Mouse (Mus musculus): ENCODE results near the gene Hhat. TPM values are rescaled to one million over a fixed set of nuclear protein-coding genes. Genes with fewer than 3 reads are reported as not detected.

Hhat gene
- total and polyA plus RNA-seq, 3 experiments = 1.6 to 2.8 (median 2.1) TPM

DNA sequence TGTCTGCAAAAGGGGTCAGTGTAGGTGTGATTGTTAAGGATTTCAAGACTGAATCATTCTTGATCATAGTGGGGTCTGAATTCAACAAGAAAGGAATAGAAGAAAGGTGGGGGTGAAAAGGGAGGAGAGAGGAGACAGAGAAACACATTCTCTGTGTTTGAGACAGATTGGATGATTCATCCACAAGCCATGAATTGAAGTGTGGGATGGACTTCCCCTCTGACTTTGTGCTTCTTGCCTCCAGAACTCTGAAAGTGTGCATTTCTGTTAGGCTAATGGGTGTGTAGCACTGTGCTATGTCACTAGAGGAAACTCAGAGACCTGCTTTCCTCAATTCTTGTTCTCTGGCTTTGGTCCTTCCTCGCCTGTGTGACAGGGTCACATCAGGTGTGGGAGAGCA lies 15.2 kb upstream of the Hhat start:
- no peaks in the 10 kb centered on the region for H3K79me2 ChIP-seq (replicated peaks; ENCODE audit: control insufficient read depth, insufficient read depth, low read length)
- H3K27ac ChIP-seq = no peak overlapping the region
- no peak for DNase-seq
- no peak overlapping the region for H3K9ac ChIP-seq (ENCODE audit: low read depth, low read length)
- H3K4me3 ChIP-seq = no peak overlapping the region
- peaks cover 8% of the 10 kb centered on the region for H3K4me1 ChIP-seq (ENCODE audit: control insufficient read depth, insufficient read depth, low read length)
- WGBS = 89% methylated on average over 1 of the region's 1 CpGs
- TF ChIP-seq EP300 (IDR thresholded peaks at IDR 0.05; ENCODE audit: insufficient read depth, low read depth, low read length) (no peak), CTCF (IDR thresholded peaks at IDR 0.05) (no peak), POLR2A (IDR thresholded peaks at IDR 0.05; ENCODE audit: insufficient read depth, low read depth, low read length) (no peak)
- intact Hi-C loops (cut with DNase I) = loop anchor here (2.0 to 5.0 kb wide), 2 partner anchors 69 to 301 kb away; partner anchors contain the start of gene Sertad4
- H3K27me3 ChIP-seq (ENCODE audit: control insufficient read depth, insufficient read depth, low read length) = no peaks in the 10 kb centered on the region
- H3K36me3 ChIP-seq (ENCODE audit: control insufficient read depth, insufficient read depth, low read length) = no peaks in the 10 kb centered on the region

DNA sequence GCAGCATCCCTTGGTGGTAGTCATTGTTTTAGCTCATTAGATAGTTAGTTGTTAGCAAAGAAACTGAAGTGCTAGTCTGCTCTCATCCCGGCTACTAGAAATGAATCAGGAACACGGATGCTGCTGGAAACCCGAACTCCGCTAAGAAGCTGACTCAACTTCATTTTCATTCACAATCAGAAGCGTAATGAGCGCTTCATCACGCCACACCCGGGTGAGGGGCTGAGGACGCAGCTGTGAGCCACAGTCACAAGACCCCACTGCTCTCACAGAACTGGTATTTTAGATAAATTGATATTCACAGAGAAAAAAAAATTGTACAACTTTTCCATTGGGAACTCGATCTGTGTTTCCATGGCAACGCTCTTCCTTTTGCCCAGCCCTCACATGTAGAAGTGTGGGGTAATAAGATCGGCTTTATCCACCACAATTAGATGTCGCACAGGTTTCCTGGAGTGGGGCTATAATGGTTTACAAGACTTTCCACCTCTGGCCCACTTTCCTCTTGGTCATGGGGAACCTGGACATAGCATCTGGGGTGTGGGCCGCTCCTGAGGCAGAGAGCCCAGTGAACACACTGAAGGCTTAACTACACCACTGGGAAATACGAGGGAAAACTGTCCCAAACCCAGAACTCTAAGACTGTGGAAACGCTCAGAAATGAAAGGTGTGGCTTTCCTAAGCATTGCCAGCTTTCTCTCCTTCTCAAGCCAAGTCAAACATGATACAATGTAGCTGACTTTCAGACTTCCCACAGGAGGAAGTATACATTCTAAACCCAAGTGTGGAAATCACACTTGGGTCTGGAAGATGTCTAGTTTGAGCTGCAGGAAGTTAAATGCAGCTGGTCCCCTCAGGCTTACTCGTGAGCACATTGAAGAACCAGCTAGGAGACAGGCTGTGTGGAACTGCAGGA lies 14.3 kb upstream of the Hhat start:
- no peak overlapping the region for H3K9ac ChIP-seq (ENCODE audit: low read depth, low read length)
- DNase-seq = peak in 1 of 2 experiments; percentile 19
- H3K27ac ChIP-seq = no peak overlapping the region
- no peaks in the 10 kb centered on the region for H3K27me3 ChIP-seq (ENCODE audit: control insufficient read depth, insufficient read depth, low read length)
- H3K79me2 ChIP-seq (replicated peaks; ENCODE audit: control insufficient read depth, insufficient read depth, low read length) = no peaks in the 10 kb centered on the region
- H3K36me3 ChIP-seq (ENCODE audit: control insufficient read depth, insufficient read depth, low read length) = no peaks in the 10 kb centered on the region
- peaks cover 8% of the 10 kb centered on the region for H3K4me1 ChIP-seq (ENCODE audit: control insufficient read depth, insufficient read depth, low read length)
- 61% methylated on average over 17 of the region's 17 CpGs for WGBS
- intact Hi-C loops (cut with DNase I) = loop anchor here (2.0 to 5.0 kb wide), 3 partner anchors 59 to 302 kb away; no protein-coding TSS in a partner anchor
- TF ChIP-seq POLR2A (IDR thresholded peaks at IDR 0.05; ENCODE audit: insufficient read depth, low read depth, low read length) (no peak), CTCF (IDR thresholded peaks at IDR 0.05) (no peak), EP300 (IDR thresholded peaks at IDR 0.05; ENCODE audit: insufficient read depth, low read depth, low read length) (no peak)
- H3K4me3 ChIP-seq = no peak overlapping the region

DNA sequence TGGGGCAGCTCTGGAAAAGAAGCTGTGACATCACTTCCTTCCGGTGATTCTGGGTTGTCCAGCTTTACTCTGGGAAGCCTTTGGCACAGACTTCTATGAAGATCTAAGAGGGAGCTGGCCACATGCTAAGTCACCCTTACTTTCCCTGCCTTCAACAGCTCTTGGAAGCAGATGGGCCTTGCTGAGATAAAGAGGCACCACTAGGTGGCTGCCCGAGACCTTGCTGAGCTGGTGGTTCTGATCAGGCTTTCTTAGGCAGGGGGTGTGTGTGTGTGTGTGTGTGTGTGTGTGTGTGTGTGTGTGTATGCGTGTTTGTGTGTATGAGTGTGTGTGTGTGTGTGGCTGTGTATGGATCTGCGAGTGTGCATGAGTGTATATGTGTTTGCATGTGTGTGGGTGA lies 13.4 kb upstream of the Hhat start:
- no peak overlapping the region for H3K27ac ChIP-seq
- intact Hi-C loops (cut with DNase I) = loop anchor here (2.0 to 5.0 kb wide), 3 partner anchors 58 to 128 kb away; no protein-coding TSS in a partner anchor
- 20% methylated on average over 4 of the region's 4 CpGs for WGBS
- no peaks in the 10 kb centered on the region for H3K79me2 ChIP-seq (replicated peaks; ENCODE audit: control insufficient read depth, insufficient read depth, low read length)
- H3K36me3 ChIP-seq (ENCODE audit: control insufficient read depth, insufficient read depth, low read length) = no peaks in the 10 kb centered on the region
- TF ChIP-seq CTCF (IDR thresholded peaks at IDR 0.05) (peak; percentile 67), POLR2A (IDR thresholded peaks at IDR 0.05; ENCODE audit: insufficient read depth, low read depth, low read length) (no peak), EP300 (IDR thresholded peaks at IDR 0.05; ENCODE audit: insufficient read depth, low read depth, low read length) (0 out of 2 replicates have a peak, but pooled peaks have one; percentile 67)
- H3K9ac ChIP-seq (ENCODE audit: low read depth, low read length) = no peak overlapping the region
- no peaks in the 10 kb centered on the region for H3K27me3 ChIP-seq (ENCODE audit: control insufficient read depth, insufficient read depth, low read length)
- H3K4me1 ChIP-seq (ENCODE audit: control insufficient read depth, insufficient read depth, low read length) = peaks cover 8% of the 10 kb centered on the region
- peak; percentile 43 to 47 for DNase-seq
- H3K4me3 ChIP-seq = no peak overlapping the region

DNA sequence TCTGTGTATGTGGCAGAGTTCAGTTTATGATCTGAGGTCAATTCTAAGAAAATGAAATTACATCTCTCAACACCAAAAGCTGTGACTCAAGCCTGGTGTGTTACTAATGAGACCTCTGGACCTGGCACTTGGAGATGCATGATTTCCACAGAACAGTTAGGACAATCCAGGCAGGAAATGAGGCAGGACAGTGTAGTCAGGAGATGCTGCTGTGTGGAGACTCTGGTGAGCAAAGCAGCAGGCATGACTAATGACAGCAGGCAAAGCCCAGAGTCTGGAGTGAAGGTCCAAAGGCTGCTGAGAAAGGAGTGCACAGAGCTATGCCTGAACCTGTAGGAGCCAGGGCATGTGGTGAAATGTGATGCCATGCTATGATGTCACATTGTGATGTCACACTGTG lies 10.2 kb upstream of the Hhat start:
- Histone ChIP-seq H3K27ac (no peak overlapping the region), H3K27me3 (ENCODE audit: control insufficient read depth, insufficient read depth, low read length) (no peaks in the 10 kb centered on the region), H3K9ac (ENCODE audit: low read depth, low read length) (no peak overlapping the region), H3K36me3 (ENCODE audit: control insufficient read depth, insufficient read depth, low read length) (no peaks in the 10 kb centered on the region), H3K4me1 (ENCODE audit: control insufficient read depth, insufficient read depth, low read length) (peaks cover 5% of the 10 kb centered on the region), H3K79me2 (replicated peaks; ENCODE audit: control insufficient read depth, insufficient read depth, low read length) (no peaks in the 10 kb centered on the region), H3K4me3 (no peak overlapping the region)
- intact Hi-C loops (cut with DNase I) = loop anchor here (5.0 kb wide), 1 partner anchor 116 kb away; no protein-coding TSS in a partner anchor
- TF ChIP-seq CTCF (IDR thresholded peaks at IDR 0.05) = no peak
- no peak for TF ChIP-seq POLR2A (IDR thresholded peaks at IDR 0.05; ENCODE audit: insufficient read depth, low read depth, low read length)
- no peak for TF ChIP-seq EP300 (IDR thresholded peaks at IDR 0.05; ENCODE audit: insufficient read depth, low read depth, low read length)
- DNase-seq = no peak

DNA sequence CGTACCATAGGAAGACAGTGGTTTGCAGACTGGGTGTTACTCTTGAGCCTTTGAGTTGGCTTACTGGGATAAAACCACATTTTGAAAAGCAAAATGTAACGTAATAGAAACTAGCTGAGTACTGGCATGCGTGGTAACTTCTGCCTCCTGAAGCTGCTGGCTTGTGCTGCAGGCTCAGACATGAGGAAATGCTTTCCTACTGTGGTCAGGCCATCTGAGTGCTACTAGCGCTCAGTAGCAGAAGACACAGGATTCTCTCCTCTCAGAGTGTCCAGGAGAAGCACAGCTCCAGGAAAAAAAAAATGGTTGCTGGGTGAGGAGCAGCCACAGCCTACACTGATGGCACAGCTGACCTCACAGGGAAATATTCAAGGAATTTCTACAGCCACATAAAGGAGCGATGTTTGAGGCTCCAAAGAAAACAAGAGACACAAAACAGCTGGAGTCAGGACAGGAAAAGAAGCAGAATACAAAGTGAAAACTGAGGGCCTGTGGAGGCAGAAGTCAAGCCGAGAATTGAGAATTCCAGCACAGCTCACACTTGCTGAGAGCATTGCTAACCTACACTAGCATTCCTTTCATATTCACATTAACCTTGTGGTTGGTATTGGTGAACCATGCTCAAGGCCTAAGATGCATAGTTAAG lies 8.0 kb upstream of the Hhat start:
- no peaks in the 10 kb centered on the region; the same call in 1 of the 2 replicates for H3K4me1 ChIP-seq (ENCODE audit: control insufficient read depth, insufficient read depth, low read length)
- 38% methylated on average over 6 of the region's 6 CpGs for WGBS
- intact Hi-C loops (cut with DNase I) = no loop called here
- peak in 1 of 2 experiments; percentile 20 for DNase-seq
- H3K36me3 ChIP-seq (ENCODE audit: control insufficient read depth, insufficient read depth, low read length) = no peaks in the 10 kb centered on the region
- no peak for TF ChIP-seq EP300 (IDR thresholded peaks at IDR 0.05; ENCODE audit: insufficient read depth, low read depth, low read length)
- no peak for TF ChIP-seq POLR2A (IDR thresholded peaks at IDR 0.05; ENCODE audit: insufficient read depth, low read depth, low read length)
- TF ChIP-seq CTCF (IDR thresholded peaks at IDR 0.05) = no peak
- no peaks in the 10 kb centered on the region for H3K79me2 ChIP-seq (replicated peaks; ENCODE audit: control insufficient read depth, insufficient read depth, low read length)
- H3K9ac ChIP-seq (ENCODE audit: low read depth, low read length) = no peak overlapping the region
- H3K27ac ChIP-seq = no peak overlapping the region
- H3K4me3 ChIP-seq = no peak overlapping the region
- H3K27me3 ChIP-seq (ENCODE audit: control insufficient read depth, insufficient read depth, low read length) = no peaks in the 10 kb centered on the region
